Mouse (Mus musculus) stomach, postnatal 0 days (tissue): Measurements from ENCODE around the gene Tollip. TPM values are rescaled to one million over a fixed set of nuclear protein-coding genes. Genes with fewer than 3 reads are reported as not detected.
A peak's percentile ranks its signal among the peaks of the same experiment; 100 is the strongest.

Experiments used
- ATAC-seq: fragments of 200-750 bp; cut with Nextera tagmentation; 2 replicates; pipeline ENCODE4 v1.8.0; 2017; ENCODE audit not compliant: low FRiP score, low TSS enrichment
- DNase-seq: peaks from one replicate; pipeline ENCODE4 v3.0.0-alpha.2; 2016; ENCODE audit warnings: low spot score
- H3K27ac ChIP-seq: fragments of 300-500 bp; sonication (generic); replicated peaks from 2 replicates; pipeline ENCODE4 v1.5.1; 2014; ENCODE audit warnings: mild to moderate bottlenecking, control low read depth
- H3K27me3 ChIP-seq: fragments of 300-500 bp; sonication (generic); 2 replicates; pipeline ENCODE4 v1.6.1; 2014; ENCODE audit warnings: low read length; ENCODE audit not compliant: control insufficient read depth, insufficient read depth
- H3K36me3 ChIP-seq: fragments of 300-500 bp; sonication (generic); 2 replicates; pipeline ENCODE4 v1.6.1; 2014; ENCODE audit warnings: low read length, mixed read lengths; ENCODE audit not compliant: control insufficient read depth, insufficient read depth
- H3K4me1 ChIP-seq: fragments of 300-500 bp; sonication (generic); replicated peaks from 2 replicates; pipeline ENCODE4 v1.6.1; 2014; ENCODE audit warnings: antibody characterized with exemption; ENCODE audit not compliant: control insufficient read depth, insufficient read depth
- H3K4me2 ChIP-seq: fragments of 300-500 bp; sonication (generic); replicated peaks from 2 replicates; pipeline ENCODE4 v1.6.1; 2014; ENCODE audit warnings: low read depth, mild to moderate bottlenecking, control low read depth, moderate library complexity
- H3K4me3 ChIP-seq: fragments of 300-500 bp; sonication (generic); 2 replicates; pipeline ENCODE4 v1.5.1; 2014; ENCODE audit warnings: low read depth, low read length, control low read depth
- H3K9ac ChIP-seq: fragments of 300-500 bp; sonication (generic); 2 replicates; pipeline ENCODE4 v1.6.1; 2014; ENCODE audit warnings: mild to moderate bottlenecking, low read length, control low read depth, mixed read lengths
- H3K9me3 ChIP-seq: fragments of 300-500 bp; sonication (generic); 2 replicates; pipeline ENCODE4 v1.6.1; 2016; ENCODE audit warnings: low read length; ENCODE audit not compliant: control insufficient read depth
- CTCF ChIP-seq: IDR thresholded peaks from 2 replicates; pipeline ENCODE4 v1.5.1; 2016; ENCODE audit warnings: antibody characterized with exemption, low read depth, mild to moderate bottlenecking, moderate library complexity
- EP300 ChIP-seq: optimal IDR thresholded peaks from 2 replicates; pipeline ENCODE3; 2016; ENCODE audit warnings: antibody characterized with exemption
- WGBS: fragments of 180-500 bp; shearing (Covaris S2); extraction: QIAGEN DNeasy Blood & Tissue Kit; methylation state at CpG from one replicate; pipeline ENCODE4 v1.1.7; 2014; 5-methylcytosine and 5-hydroxymethylcytosine counted together
- polyA plus RNA-seq: library from polyadenylated mRNA; unstranded; fragments of >200 nt; fragmentation: Nextera tagmentation; extraction: Ambion mirVana; gene quantifications from 2 replicates; pipeline ENCODE4 v1.2.1, GENCODE M21; 2015

Tollip gene
- polyA plus RNA-seq, 1 experiment from 2014 or later: 33.4 TPM

- WGBS: 89% methylated on average over 4 of the region's 4 CpGs
- H3K9ac ChIP-seq: no peak overlapping the region
- no peak overlapping the region for H3K4me3 ChIP-seq
- no peak overlapping the region for H3K27ac ChIP-seq
- no peak for TF ChIP-seq EP300
- TF ChIP-seq CTCF: no peak
- no peaks in the 10 kb centered on the region; the same call in 1 of the 2 replicates for H3K4me1 ChIP-seq
- H3K36me3 ChIP-seq: no peaks in the 10 kb centered on the region
- no peak overlapping the region for H3K4me2 ChIP-seq
- H3K9me3 ChIP-seq: peaks cover 2% of the 10 kb centered on the region; the same call in 1 of the 2 replicates
- ATAC-seq (no peak), DNase-seq (no peak)
- peaks cover 13% of the 10 kb centered on the region for H3K27me3 ChIP-seq
Measured at GRCm38 (mm10) chr7:141951821-141952220, 33.5 kb upstream of the Tollip start.

GRCm38 (mm10) chr7:141950104-141951013 is 32.1 kb upstream of the Tollip start:
- Histone ChIP-seq H3K27ac (peak overlapping the region; percentile 18; the same call in 1 of the 2 replicates), H3K36me3 (no peaks in the 10 kb centered on the region), H3K9me3 (peaks cover 2% of the 10 kb centered on the region; the same call in 1 of the 2 replicates), H3K4me3 (peak overlapping the region; percentile 40), H3K4me1 (no peaks in the 10 kb centered on the region; the same call in 1 of the 2 replicates), H3K4me2 (peak overlapping the region; percentile 65), H3K27me3 (peaks cover 13% of the 10 kb centered on the region), H3K9ac (peak overlapping the region; percentile 56)
- TF ChIP-seq EP300 (no peak), CTCF (peak; percentile 38)
- ATAC-seq (peak; percentile 48), DNase-seq (peak; percentile 42)
- 2% methylated on average over 52 of the region's 84 CpGs for WGBS

- WGBS: 2% methylated on average over 18 of the region's 54 CpGs
- peak overlapping the region; percentile 65 for H3K4me2 ChIP-seq
- H3K9me3 ChIP-seq: peaks cover 2% of the 10 kb centered on the region; the same call in 1 of the 2 replicates
- H3K27ac ChIP-seq: no peak overlapping the region
- H3K27me3 ChIP-seq: peaks cover 13% of the 10 kb centered on the region
- no peaks in the 10 kb centered on the region; the same call in 1 of the 2 replicates for H3K4me1 ChIP-seq
- TF ChIP-seq EP300 (no peak), CTCF (no peak)
- H3K9ac ChIP-seq: peak overlapping the region; percentile 56
- ATAC-seq: no peak; the same call in 1 of the 2 replicates
- DNase-seq: no peak
- H3K4me3 ChIP-seq: peak overlapping the region; percentile 40
- H3K36me3 ChIP-seq: no peaks in the 10 kb centered on the region
Measured at GRCm38 (mm10) chr7:141949799-141950103, 31.4 kb upstream of the Tollip start.

GRCm38 (mm10) chr7:141948906-141949798 is 30.8 kb upstream of the Tollip start, which contains the start of gene Brsk2:
Gene Brsk2 (plus strand): TSS chr7:141949751.
- ATAC-seq: peak; percentile 97
- WGBS: 3% methylated on average over 55 of the region's 55 CpGs

GRCm38 (mm10) chr7:141948045-141948444 is 29.7 kb upstream of the Tollip start:
- DNase-seq: no peak
- WGBS: 82% methylated on average over 1 of the region's 1 CpGs
- peaks cover 13% of the 10 kb centered on the region for H3K27me3 ChIP-seq

More at GRCm38 (mm10) chr7:141948906-141949798, 30.8 kb upstream of the Tollip start, which contains the start of gene Brsk2:
- Histone ChIP-seq H3K36me3 (no peaks in the 10 kb centered on the region), H3K27ac (peak within 1 kb of the TSS; percentile 18; the same call in 1 of the 2 replicates), H3K9ac (peak within 1 kb of the TSS; percentile 56), H3K4me3 (peak within 1 kb of the TSS; percentile 40), H3K9me3 (peaks cover 2% of the 10 kb centered on the region; the same call in 1 of the 2 replicates), H3K27me3 (peaks cover 13% of the 10 kb centered on the region), H3K4me2 (peak within 1 kb of the TSS; percentile 65), H3K4me1 (no peaks in the 10 kb centered on the region; the same call in 1 of the 2 replicates)
- no peak for TF ChIP-seq EP300
- TF ChIP-seq CTCF: no peak
- DNase-seq: peak; percentile 95

More at GRCm38 (mm10) chr7:141948045-141948444, 29.7 kb upstream of the Tollip start:
- no peak for ATAC-seq
- Histone ChIP-seq H3K9me3 (peaks cover 2% of the 10 kb centered on the region; the same call in 1 of the 2 replicates), H3K4me1 (no peaks in the 10 kb centered on the region; the same call in 1 of the 2 replicates), H3K4me3 (no peak overlapping the region), H3K9ac (no peak overlapping the region), H3K27ac (no peak overlapping the region), H3K36me3 (no peaks in the 10 kb centered on the region), H3K4me2 (no peak overlapping the region)
- TF ChIP-seq EP300: no peak
- TF ChIP-seq CTCF: peak; percentile 47
